Mouse (Mus musculus) C2C12 (cell line): Measurements from ENCODE around the gene Ccdc126. TPM values are rescaled to one million over a fixed set of nuclear protein-coding genes. Genes with fewer than 3 reads are reported as not detected.

Experiments used
- H3K27me3 ChIP-seq: one replicate; pipeline ENCODE4 v1.6.1; 2011; ENCODE audit not compliant: control insufficient read depth, insufficient read depth, insufficient read length
- H3K36me3 ChIP-seq: one replicate; pipeline ENCODE4 v1.6.1; 2011; ENCODE audit not compliant: control insufficient read depth, insufficient read depth
- H3K4me3 ChIP-seq: one replicate; pipeline ENCODE4 v1.5.1; 2011; ENCODE audit warnings: mild to moderate bottlenecking, control low read depth; ENCODE audit not compliant: poor library complexity, insufficient read depth, severe bottlenecking
- H3K79me2 ChIP-seq: one replicate; pipeline ENCODE4 v1.6.1; 2011; ENCODE audit not compliant: control insufficient read depth, insufficient read depth
- H3K79me3 ChIP-seq: one replicate; pipeline ENCODE4 v1.6.1; 2011; ENCODE audit warnings: low read depth, control low read depth
- H3ac ChIP-seq: one replicate; pipeline ENCODE3; 2011; ENCODE audit warnings: low read depth; ENCODE audit not compliant: control insufficient read depth, insufficient read length
- CEBPB ChIP-seq: IDR thresholded peaks from one replicate; pipeline ENCODE4 v1.6.1; 2011; ENCODE audit warnings: low read depth, mild to moderate bottlenecking, control low read depth, moderate library complexity
- CTCF ChIP-seq: IDR thresholded peaks from one replicate; pipeline ENCODE4 v1.5.1; 2011; ENCODE audit not compliant: control insufficient read depth, insufficient read depth, insufficient read length
- FOSL1 ChIP-seq: IDR thresholded peaks from one replicate; pipeline ENCODE4 v1.8.0; 2011; ENCODE audit warnings: mild to moderate bottlenecking, low read length; ENCODE audit not compliant: poor library complexity, insufficient read depth, severe bottlenecking
- MAX ChIP-seq: IDR thresholded peaks from one replicate; pipeline ENCODE4 v1.6.1; 2011; ENCODE audit warnings: mild to moderate bottlenecking, control low read depth
- MYOD1 ChIP-seq: IDR thresholded peaks from one replicate; pipeline ENCODE4 v1.6.1; 2011; ENCODE audit warnings: low read depth; ENCODE audit not compliant: control insufficient read depth, insufficient read length
- MYOG ChIP-seq: IDR thresholded peaks from one replicate; pipeline ENCODE4 v1.6.1; 2011; ENCODE audit not compliant: control insufficient read depth, insufficient read length; ENCODE audit errors: extremely low read depth
- USF1 ChIP-seq: IDR thresholded peaks from one replicate; pipeline ENCODE4 v1.6.1; 2011; ENCODE audit warnings: low read depth, mild to moderate bottlenecking, control low read depth, moderate library complexity
- polyA plus RNA-seq: library from polyadenylated mRNA; unstranded; fragments of >200 nt; fragmentation: generic; extraction: Trizol; gene quantifications from one replicate; pipeline ENCODE4 v1.2.1, GENCODE M21; 2012; ENCODE audit warnings: missing spikeins

The Ccdc126 gene
- polyA plus RNA-seq, 1 experiment: 3.4 TPM

- no peaks in the 10 kb centered on the region for H3K27me3 ChIP-seq
- H3K4me3 ChIP-seq: no peak overlapping the region
- no peak overlapping the region for H3ac ChIP-seq
- H3K79me3 ChIP-seq: no peaks in the 10 kb centered on the region
- H3K79me2 ChIP-seq: no peaks in the 10 kb centered on the region
- no peaks in the 10 kb centered on the region for H3K36me3 ChIP-seq
- TF ChIP-seq USF1: no peak
- TF ChIP-seq FOSL1: no peak
- no peak for TF ChIP-seq MAX
- no peak for TF ChIP-seq MYOG
- TF ChIP-seq CEBPB: no peak
- no peak for TF ChIP-seq MYOD1
- no peak for TF ChIP-seq CTCF
Observed at GRCm38 (mm10) chr6:49326846-49327245, 7.8 kb downstream of the Ccdc126 start.

DNA sequence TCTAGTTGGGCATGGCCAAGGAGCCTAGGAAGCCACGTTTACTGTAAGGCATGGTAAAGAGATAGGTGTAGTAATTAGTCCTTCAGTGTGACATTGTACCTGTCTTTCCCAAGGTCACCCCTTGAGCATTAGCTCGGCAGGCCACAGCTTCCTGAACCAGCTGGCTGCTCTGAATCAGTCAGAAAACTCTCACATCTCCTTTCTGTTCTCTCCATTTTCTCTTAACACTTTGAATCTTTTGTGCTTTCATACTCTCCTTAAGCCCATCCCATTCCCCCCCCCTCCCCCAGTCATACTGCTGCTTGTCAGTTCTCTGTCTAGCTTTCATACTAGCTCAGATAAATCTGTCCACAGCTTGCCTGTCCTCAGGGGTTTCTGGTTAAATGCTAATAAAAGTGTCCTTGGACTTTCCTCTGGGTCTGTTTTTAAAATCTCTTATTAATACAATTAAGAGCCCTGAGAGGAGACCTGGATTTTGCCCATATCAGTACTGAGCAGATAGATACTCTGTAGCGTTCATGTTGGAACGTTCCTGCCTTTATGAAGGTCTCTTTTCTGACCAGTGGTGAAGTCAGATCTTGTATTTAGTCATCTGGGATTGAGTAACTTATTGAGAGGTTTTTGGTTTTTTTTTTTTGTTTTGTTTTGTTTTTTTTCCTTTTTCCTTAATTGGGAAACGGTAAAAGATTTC lies 12.4 kb downstream of the Ccdc126 start:
- no peaks in the 10 kb centered on the region for H3K79me3 ChIP-seq
- no peak overlapping the region for H3K4me3 ChIP-seq
- no peaks in the 10 kb centered on the region for H3K27me3 ChIP-seq
- H3K79me2 ChIP-seq: no peaks in the 10 kb centered on the region
- no peaks in the 10 kb centered on the region for H3K36me3 ChIP-seq
- TF ChIP-seq CTCF: no peak
- TF ChIP-seq MYOD1: no peak
- no peak for TF ChIP-seq USF1
- TF ChIP-seq MAX: no peak
- no peak for TF ChIP-seq CEBPB
- TF ChIP-seq MYOG: no peak
- TF ChIP-seq FOSL1: no peak
- no peak overlapping the region for H3ac ChIP-seq

GRCm38 (mm10) chr6:49332060-49332370 lies 12.9 kb downstream of the Ccdc126 start:
- no peaks in the 10 kb centered on the region for H3K27me3 ChIP-seq
- no peaks in the 10 kb centered on the region for H3K79me2 ChIP-seq
- H3K79me3 ChIP-seq: no peaks in the 10 kb centered on the region
- no peak overlapping the region for H3K4me3 ChIP-seq
- H3K36me3 ChIP-seq: no peaks in the 10 kb centered on the region
- no peak overlapping the region for H3ac ChIP-seq
- TF ChIP-seq MYOG (no peak), CEBPB (no peak), MAX (no peak), MYOD1 (no peak), FOSL1 (no peak), CTCF (no peak), USF1 (no peak)

- H3K4me3 ChIP-seq: no peak overlapping the region
- no peaks in the 10 kb centered on the region for H3K27me3 ChIP-seq
- no peaks in the 10 kb centered on the region for H3K79me2 ChIP-seq
- TF ChIP-seq MAX: no peak
- TF ChIP-seq MYOG: no peak
- TF ChIP-seq FOSL1: no peak
- no peak for TF ChIP-seq CEBPB
- TF ChIP-seq CTCF: no peak
- TF ChIP-seq USF1: no peak
- TF ChIP-seq MYOD1: no peak
- H3K79me3 ChIP-seq: no peaks in the 10 kb centered on the region
- no peaks in the 10 kb centered on the region for H3K36me3 ChIP-seq
- no peak overlapping the region for H3ac ChIP-seq
Observed at GRCm38 (mm10) chr6:49338566-49338965, 19.5 kb downstream of the Ccdc126 start.

- H3K27me3 ChIP-seq: no peaks in the 10 kb centered on the region
- no peak overlapping the region for H3ac ChIP-seq
- no peaks in the 10 kb centered on the region for H3K79me3 ChIP-seq
- TF ChIP-seq USF1: no peak
- TF ChIP-seq MYOG: no peak
- no peak for TF ChIP-seq CTCF
- no peak for TF ChIP-seq MYOD1
- no peak for TF ChIP-seq MAX
- TF ChIP-seq FOSL1: no peak
- no peak for TF ChIP-seq CEBPB
- H3K79me2 ChIP-seq: no peaks in the 10 kb centered on the region
- no peaks in the 10 kb centered on the region for H3K36me3 ChIP-seq
- no peak overlapping the region for H3K4me3 ChIP-seq
Observed at GRCm38 (mm10) chr6:49339145-49339544, 20.1 kb downstream of the Ccdc126 start.

DNA sequence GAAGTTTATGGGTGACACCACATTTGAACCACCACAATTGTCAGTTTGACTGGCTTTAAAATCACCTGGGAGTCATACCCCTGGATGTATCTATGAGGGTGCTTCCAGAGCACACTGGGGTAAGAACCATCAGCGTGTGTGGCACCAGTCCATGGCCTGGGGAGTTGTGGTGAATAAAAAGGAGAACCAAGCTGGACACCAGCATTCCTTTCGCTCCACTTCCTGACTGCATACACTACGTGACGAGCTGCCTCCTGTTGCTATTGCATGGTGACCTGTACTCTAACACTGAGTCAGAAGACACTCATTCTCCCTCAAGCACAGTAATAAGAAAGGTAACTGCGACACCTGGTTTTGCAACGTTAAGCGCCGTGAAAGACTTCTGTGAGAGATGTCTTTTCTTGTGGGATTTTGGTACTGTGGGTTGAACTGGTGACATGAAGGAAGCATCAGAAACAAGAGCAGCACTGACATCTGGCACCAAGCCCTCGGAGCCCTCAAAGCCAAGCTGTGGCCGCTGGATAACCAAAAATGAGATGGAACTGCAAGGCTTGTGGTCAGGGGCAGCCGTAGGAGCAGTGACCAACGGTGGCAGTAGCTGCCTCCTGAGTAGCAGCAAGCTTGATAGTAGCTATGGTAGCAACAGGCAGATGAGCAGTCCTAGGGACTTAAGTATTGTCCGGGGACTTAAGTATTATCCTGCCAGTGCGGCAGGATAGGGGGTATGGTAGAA lies 24.8 kb downstream of the Ccdc126 start:
- H3K79me3 ChIP-seq: no peaks in the 10 kb centered on the region
- H3K79me2 ChIP-seq: no peaks in the 10 kb centered on the region
- no peaks in the 10 kb centered on the region for H3K36me3 ChIP-seq
- no peak overlapping the region for H3K4me3 ChIP-seq
- TF ChIP-seq USF1: no peak
- no peak for TF ChIP-seq MYOD1
- no peak overlapping the region for H3ac ChIP-seq
- H3K27me3 ChIP-seq: no peaks in the 10 kb centered on the region
